Mouse (Mus musculus) B cell, adult 2 months (primary cell): ENCODE measurements at regions not wholly inside any gene's neighbourhood (a gene's known extent, or its start where the extent isn't known, plus 50 kb on each side); places are given as distances from the start of the nearest gene placed in this dataset.

Experiments used
- DNase-seq, 2 experiments: peaks; one replicate each; pipeline ENCODE4 v3.0.0; 2022

GRCm38 (mm10) chr4:62755237-62755900 is 195.7 kb downstream of the Rgs3 start:
- no peak for DNase-seq

DNA sequence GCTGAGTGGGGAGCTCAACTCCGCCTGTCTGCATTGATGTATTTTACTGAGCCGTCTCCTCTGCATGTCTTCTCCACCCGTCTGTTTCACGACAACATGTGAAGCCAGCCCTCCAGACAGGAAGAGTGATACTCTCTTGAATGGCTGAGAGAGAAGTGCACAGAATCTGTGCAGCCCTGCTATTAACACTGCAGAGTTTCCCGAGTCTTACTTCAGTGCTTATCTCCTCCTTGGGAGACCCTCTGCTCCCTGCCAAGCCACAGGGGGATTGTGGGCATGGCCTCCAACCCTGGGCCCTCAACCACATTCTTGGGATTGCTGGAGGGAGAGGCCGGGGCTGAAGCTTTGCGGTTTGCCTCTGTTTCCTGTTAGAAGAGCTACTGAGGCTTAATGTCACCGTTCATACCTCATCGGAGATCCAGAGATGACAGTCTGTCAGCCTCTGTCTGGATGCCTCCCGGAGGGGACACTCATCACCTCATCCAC is 197.1 kb downstream of the Rgs3 start:
- no peak for DNase-seq

DNA sequence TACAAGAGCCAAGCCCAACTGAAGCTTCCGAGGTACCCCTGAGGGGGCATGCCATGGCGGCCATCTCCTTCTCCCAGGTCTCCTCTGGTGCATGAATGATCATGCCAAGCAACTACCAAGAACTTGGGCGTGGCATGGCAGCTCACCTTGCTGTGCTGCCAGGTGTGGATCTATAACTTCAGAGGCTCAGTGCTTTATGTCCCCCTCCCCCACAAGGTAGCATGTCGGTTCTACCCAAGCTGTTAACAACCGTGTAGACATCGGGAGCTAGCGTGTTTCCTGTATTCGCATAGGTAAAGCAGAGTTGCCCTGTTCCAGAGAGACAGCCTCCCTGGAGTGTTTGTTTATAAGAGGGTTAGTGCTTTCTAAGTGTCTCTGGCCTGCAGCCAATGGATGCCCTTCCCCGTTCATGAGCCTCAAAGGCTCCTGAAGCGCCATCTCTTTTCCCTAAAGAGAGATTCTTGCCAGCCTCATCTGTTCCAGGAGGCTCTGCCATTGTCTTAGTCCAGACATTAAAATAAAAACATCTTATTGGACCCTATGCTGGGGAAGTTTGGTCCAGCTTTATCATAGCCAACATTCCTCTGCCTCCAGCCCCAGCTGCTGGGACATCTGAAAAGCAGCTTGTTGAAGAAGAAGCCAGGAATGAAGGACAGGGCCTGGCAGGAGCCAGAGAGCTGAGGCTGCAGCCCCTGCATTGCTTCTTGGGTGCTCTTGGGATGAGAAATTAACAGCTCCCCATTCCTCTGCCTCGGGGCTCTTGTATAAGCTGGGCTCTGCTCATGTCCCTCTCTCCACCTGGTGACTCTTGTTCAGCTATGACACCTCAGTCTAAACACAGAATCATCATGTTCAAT is 201.3 kb downstream of the Rgs3 start:
- DNase-seq: no peak

DNA sequence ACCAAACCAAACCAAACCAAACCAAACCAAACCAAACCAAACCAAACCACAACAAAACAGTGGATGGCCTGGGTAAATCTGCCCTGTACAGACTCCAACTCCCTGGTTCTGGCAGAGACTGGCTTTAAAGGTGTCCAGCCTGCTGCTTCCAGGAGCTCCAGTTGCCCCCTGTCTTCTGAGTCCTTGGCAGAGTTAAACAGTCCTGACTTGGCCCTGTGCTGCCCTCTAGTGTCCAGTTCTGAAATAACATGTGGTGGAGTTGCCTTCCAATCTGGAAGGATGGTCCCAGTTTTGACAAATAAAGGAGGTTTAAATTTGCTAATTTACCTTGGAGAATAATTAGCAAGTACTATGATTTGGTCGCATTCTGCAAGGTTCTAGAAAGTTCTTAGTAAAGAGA is 202.0 kb downstream of the Rgs3 start:
- peak; percentile 85 to 86 for DNase-seq

GRCm38 (mm10) chr4:62763990-62764389 is 201.4 kb upstream of the Zfp618 start:
- peak; percentile 76 to 78 for DNase-seq

- DNase-seq: no peak
Measured at GRCm38 (mm10) chr4:62769469-62770234, 195.7 kb upstream of the Zfp618 start.

GRCm38 (mm10) chr4:62775005-62775609 is 190.3 kb upstream of the Zfp618 start:
- DNase-seq: no peak

GRCm38 (mm10) chr4:62776881-62777280 is 188.5 kb upstream of the Zfp618 start:
- no peak for DNase-seq

- DNase-seq: peak in 1 of 2 experiments; percentile 17
Measured at GRCm38 (mm10) chr4:62777436-62777835, 187.9 kb upstream of the Zfp618 start.

DNA sequence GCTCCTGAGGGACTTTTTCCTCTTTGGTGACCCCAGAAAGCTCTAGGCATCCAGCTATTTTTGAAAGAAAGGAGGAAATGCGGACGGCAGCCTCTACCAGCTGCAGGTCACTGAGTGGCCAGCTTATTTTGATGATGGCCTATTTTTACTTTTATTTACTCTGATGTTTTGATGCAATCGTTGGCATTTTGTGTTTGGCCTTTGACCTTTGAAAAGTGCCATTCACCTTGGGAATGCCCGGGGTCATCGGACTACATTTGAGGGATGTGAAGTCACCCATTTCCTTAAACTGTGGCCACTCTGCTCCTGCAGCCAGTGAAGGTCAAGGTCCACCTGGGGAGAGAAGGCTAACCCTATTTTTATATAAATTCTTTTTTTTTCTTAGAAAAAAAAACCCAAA is 186.8 kb upstream of the Zfp618 start:
- no peak for DNase-seq

DNA sequence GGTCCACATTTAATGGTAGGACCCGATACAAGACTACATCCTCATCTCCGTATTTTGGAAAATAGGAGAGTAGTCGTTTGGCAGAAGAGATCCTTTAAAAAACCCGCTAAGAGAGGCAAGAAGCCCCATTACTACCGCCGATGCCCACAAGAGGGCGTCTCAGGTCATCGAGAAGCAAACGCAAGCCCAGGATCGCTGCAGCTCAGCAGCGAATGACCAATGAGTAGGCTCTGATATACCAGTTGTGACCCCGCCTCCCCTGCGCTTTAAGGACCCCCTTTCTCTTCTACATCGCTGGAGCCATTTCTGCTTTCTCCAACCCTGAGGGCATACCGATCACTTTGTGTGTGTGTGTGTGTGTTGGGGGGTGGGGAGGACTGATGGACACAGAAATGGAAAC is 185.0 kb upstream of the Zfp618 start:
- peak; percentile 89 to 90 for DNase-seq

DNA sequence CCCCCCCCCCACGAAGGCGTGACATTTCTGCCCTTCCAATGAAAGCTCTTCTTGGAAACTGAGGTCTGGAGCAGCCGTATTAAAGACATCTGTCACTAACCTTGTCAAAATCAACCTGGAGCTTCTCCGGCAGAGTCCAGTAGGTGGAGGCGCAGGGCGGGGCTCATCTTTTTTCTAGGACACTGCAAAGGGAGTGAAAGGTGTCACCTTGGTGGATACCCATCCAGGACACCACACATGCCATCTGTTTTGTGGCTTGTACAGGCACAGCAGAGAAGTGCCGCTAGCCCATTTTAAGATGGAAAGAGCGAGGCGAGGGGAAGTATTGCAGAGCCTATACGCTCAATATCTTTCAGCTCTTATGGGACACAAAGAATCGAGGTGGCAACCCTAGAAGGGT is 184.5 kb upstream of the Zfp618 start:
- DNase-seq: peak in 1 of 2 experiments; percentile 15

GRCm38 (mm10) chr4:62781309-62781800 is 184.0 kb upstream of the Zfp618 start:
- no peak for DNase-seq

DNA sequence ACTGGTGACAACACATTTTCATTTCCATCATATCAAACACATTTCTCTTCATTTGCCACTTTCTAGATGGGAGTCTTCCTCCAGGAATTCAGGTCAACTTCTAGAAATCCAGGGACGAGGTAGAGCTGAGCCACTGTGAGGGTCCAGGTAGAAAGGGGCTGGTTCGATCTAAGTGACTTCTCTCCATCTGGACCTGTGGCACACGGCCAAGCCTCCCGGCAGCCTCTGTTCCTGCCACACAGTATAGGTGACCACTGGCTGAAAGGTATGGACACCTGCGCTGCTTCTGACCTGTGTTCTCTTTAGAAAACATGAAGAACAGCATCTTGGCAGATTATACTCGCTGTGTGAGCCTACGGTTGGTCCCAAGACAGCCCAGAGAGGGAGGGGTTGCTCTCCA is 179.7 kb upstream of the Zfp618 start:
- no peak for DNase-seq

DNA sequence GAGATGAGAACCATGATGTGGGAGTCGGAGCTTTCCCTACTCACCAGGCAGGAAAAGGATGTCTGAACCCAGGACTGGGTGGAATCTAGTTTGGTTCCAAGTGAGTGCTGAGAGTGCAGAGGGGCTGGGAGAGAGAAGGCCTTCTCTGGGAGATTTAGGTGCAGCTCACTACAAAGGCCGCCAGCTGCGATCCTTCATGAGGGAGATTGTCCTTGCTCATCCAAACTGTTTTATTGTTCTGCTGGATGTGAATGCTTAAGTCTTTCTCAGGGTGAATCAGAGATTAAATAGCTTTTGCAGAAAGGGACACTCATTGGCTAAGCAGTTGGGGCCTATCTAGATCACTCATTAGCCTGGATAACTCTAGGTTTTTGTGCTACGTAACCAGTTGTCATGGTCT is 175.7 kb upstream of the Zfp618 start:
- no peak for DNase-seq

DNA sequence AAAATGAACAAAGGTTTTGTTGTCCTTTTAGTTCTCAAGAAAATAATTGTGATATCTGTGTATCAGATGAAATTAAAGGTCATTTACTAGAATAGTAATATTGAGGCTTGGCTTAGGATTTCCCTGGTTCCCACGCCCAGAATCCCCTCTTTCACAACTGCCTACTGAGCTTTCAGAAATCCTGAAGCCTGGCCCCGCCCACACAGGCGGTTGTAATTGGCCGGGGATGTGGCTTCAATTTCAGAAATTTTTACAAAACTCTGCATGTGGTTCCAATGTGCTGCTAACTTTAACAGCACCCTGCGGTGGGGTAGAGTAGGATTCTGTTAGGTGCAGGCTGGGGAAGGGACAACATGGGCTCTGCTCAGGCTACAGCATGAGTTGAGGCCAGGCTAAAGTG is 171.8 kb upstream of the Zfp618 start:
- no peak for DNase-seq

DNA sequence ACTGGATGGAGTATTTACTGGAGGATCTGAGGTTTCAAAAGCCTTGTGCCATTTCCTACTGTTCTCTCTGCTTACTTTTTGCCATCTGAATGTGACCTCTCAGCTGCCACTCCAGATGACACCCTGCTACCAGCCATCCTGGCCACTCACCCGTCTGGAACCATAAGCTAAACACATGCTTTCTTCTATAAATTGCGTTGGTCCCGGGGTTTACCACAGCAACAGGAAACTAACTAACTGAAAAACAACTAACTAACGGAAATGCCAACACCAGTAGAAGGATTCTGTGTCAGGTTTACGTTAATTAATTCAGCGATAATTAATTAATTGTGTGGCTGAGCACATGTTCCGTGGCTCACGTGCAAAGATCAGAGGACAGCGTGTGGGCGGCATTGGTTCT is 169.8 kb upstream of the Zfp618 start:
- no peak for DNase-seq

- no peak for DNase-seq
Measured at GRCm38 (mm10) chr4:62799923-62800322, 165.4 kb upstream of the Zfp618 start.

DNA sequence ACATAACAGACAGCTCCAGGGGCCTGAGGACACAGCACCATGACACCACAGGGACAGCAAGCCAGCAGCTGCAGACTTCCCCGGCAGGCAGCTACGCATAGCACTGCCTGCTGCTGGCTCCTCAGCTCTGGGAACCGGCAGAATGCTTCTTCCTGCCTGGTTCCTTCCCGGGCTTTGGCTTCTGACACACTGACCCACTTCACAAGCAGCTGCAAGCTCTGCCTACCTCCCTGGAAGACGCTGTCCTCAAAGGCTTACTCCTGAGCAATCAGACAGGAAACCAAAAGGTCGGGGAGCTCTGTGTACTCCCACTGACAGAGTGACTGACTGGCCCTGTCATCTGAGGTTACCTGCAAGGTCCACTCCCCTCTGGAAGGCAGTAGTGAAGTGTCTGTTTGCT is 159.5 kb upstream of the Zfp618 start:
- no peak for DNase-seq

- no peak for DNase-seq
Measured at GRCm38 (mm10) chr4:62806786-62807185, 158.6 kb upstream of the Zfp618 start.

GRCm38 (mm10) chr4:62807926-62808552 is 157.3 kb upstream of the Zfp618 start:
- no peak for DNase-seq

DNA sequence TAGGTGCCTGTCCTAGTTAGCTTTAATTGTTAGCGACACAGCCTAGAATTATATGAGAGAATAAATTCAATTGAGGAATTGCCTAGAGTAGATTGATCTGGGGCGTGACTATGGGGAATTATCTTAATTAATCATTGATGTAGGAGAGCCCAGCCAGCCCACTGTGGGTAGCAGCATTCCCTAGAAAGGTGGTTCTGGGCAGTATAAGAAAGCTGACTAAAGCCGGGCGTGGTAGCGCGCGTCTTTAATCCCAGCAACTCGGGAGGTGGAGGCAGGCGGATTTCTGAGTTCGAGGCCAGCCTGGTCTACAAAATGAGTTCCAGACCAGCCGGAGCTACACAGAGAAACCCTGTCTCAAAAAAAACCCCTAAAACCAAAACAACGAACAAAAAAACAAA is 156.8 kb upstream of the Zfp618 start:
- DNase-seq: no peak
